ENCODE assay signal across 21 mouse cellular contexts in genomic region chr13:31830332-31830731, GRCm38 (mm10). TPM values are rescaled to one million over a fixed set of nuclear protein-coding genes. Genes with fewer than 3 reads are reported as not detected.
DNase-seq lines count a peak whose midpoint lies in the region; ATAC-seq and TF ChIP-seq lines count a peak whose summit lies in the region.
"Had no signal": no experiment of that assay in that cellular context is flagged by ENCODE, and none has a peak within 500 bp of the region (broad histone marks: within the 10 kb centered on the region; RNA-seq: fewer than 3 reads in every experiment).

No protein-coding gene starts in this region.

- H3K36me3 ChIP-seq in heart, embryonic 10.5 days: no peaks in the 10 kb centered on the region
- H3K36me3 ChIP-seq in kidney, embryonic 16.5 days (ENCODE audit: insufficient read depth, low read length): no peaks in the 10 kb centered on the region
- H3K36me3 ChIP-seq in midbrain, embryonic 11.5 days (ENCODE audit: control insufficient read depth, insufficient read depth, low read length): no peaks in the 10 kb centered on the region
- H3K36me3 ChIP-seq in midbrain, postnatal 0 days (ENCODE audit: insufficient read depth, low read length): no peaks in the 10 kb centered on the region
- H3K36me3 ChIP-seq: embryonic facial prominence, embryonic 15.5 days; forebrain, embryonic 10.5 days; limb, embryonic 13.5 days; liver, embryonic 15.5 days had no signal

- ATAC-seq in kidney, embryonic 16.5 days (ENCODE audit: low FRiP score, low TSS enrichment): peak; percentile 51; the same call in 1 of the 2 replicates
- no peak for ATAC-seq in midbrain, embryonic 11.5 days (ENCODE audit: low FRiP score)
- no peak for ATAC-seq in midbrain, postnatal 0 days (ENCODE audit: low FRiP score)
- ATAC-seq: hindbrain, embryonic 16.5 days; midbrain, embryonic 16.5 days had no signal

- intact Hi-C loops in left cerebral cortex, postnatal 4 days (cut with DNase I): no loop called here

- no peak overlapping the region for H3K4me2 ChIP-seq in kidney, embryonic 16.5 days (replicated peaks; ENCODE audit: low read depth, low read length)
- H3K4me2 ChIP-seq in midbrain, embryonic 11.5 days: no peak overlapping the region
- H3K4me2 ChIP-seq in midbrain, postnatal 0 days (ENCODE audit: low read depth, low read length, poor library complexity, severe bottlenecking): no peak overlapping the region
- H3K4me2 ChIP-seq: embryonic facial prominence, embryonic 15.5 days; limb, embryonic 13.5 days; liver, embryonic 15.5 days had no signal

- peak; percentile 93 for DNase-seq in heart, adult 11 months
- DNase-seq in heart, embryonic 10.5 days (ENCODE audit: low spot score): no peak
- DNase-seq in kidney, adult 18-20 months: no peak
- DNase-seq in midbrain, embryonic 11.5 days (ENCODE audit: low spot score, missing footprints): peak; percentile 37
- no peak for DNase-seq in midbrain, postnatal 0 days (ENCODE audit: low spot score)
- no peak for DNase-seq in left cerebral cortex, postnatal 4 days
- DNase-seq: cerebellum, postnatal 14 days; embryo, embryonic 11 days; gastrocnemius, adult 2 months; layer of hippocampus, adult 9-11 months; right cerebral cortex, adult 18-20 months; thymus, postnatal 4 days had no signal

- 51% methylated on average over 9 of the region's 9 CpGs for WGBS in heart, embryonic 10.5 days
- WGBS in kidney, embryonic 16.5 days: 39% methylated on average over 9 of the region's 9 CpGs
- 76% methylated on average over 9 of the region's 9 CpGs for WGBS in midbrain, embryonic 11.5 days
- 69% methylated on average over 9 of the region's 9 CpGs for WGBS in midbrain, postnatal 0 days

- H3K27ac ChIP-seq in heart, embryonic 10.5 days: no peak overlapping the region
- H3K27ac ChIP-seq in kidney, embryonic 16.5 days (ENCODE audit: low read length): no peak overlapping the region
- no peak overlapping the region for H3K27ac ChIP-seq in midbrain, embryonic 11.5 days (ENCODE audit: low read depth, low read length)
- no peak overlapping the region for H3K27ac ChIP-seq in midbrain, postnatal 0 days (ENCODE audit: low read depth, low read length)
- H3K27ac ChIP-seq: embryonic facial prominence, embryonic 15.5 days; forebrain, embryonic 10.5 days; gastrocnemius, adult 2 months; limb, embryonic 13.5 days; liver, embryonic 15.5 days had no signal

- H3K9me3 ChIP-seq in heart, embryonic 10.5 days: no peaks in the 10 kb centered on the region
- H3K9me3 ChIP-seq in kidney, embryonic 16.5 days (ENCODE audit: low read length): no peaks in the 10 kb centered on the region
- H3K9me3 ChIP-seq in midbrain, embryonic 11.5 days (ENCODE audit: control insufficient read depth, low read length): no peaks in the 10 kb centered on the region
- H3K9me3 ChIP-seq in midbrain, postnatal 0 days (ENCODE audit: low read length): no peaks in the 10 kb centered on the region
- H3K9me3 ChIP-seq: embryonic facial prominence, embryonic 15.5 days; forebrain, embryonic 10.5 days; limb, embryonic 13.5 days; liver, embryonic 15.5 days; megakaryocyte, embryonic 14.5 days had no signal

- TF ChIP-seq CTCF in midbrain, postnatal 0 days (IDR thresholded peaks at IDR 0.05): no peak

- H3K27me3 ChIP-seq in heart, embryonic 10.5 days (ENCODE audit: insufficient read depth, poor library complexity, severe bottlenecking): peaks cover 30% of the 10 kb centered on the region
- peaks cover 4% of the 10 kb centered on the region; the same call in 1 of the 2 replicates for H3K27me3 ChIP-seq in kidney, embryonic 16.5 days (ENCODE audit: insufficient read depth, low read length)
- no peaks in the 10 kb centered on the region for H3K27me3 ChIP-seq in midbrain, embryonic 11.5 days (ENCODE audit: control insufficient read depth, insufficient read depth, low read length)
- H3K27me3 ChIP-seq in midbrain, postnatal 0 days (ENCODE audit: insufficient read depth, low read length): no peaks in the 10 kb centered on the region
- H3K27me3 ChIP-seq: embryonic facial prominence, embryonic 15.5 days; liver, embryonic 15.5 days had no signal

- H3K4me1 ChIP-seq in heart, embryonic 10.5 days: peaks cover 23% of the 10 kb centered on the region
- H3K4me1 ChIP-seq in kidney, embryonic 16.5 days (ENCODE audit: insufficient read depth, low read length): 0 out of 2 replicates have a peak, but pooled peaks cover 10% of the 10 kb centered on the region
- H3K4me1 ChIP-seq in midbrain, embryonic 11.5 days (ENCODE audit: control insufficient read depth, insufficient read depth, low read length): no peaks in the 10 kb centered on the region
- no peaks in the 10 kb centered on the region; the same call in 1 of the 2 replicates for H3K4me1 ChIP-seq in midbrain, postnatal 0 days (ENCODE audit: insufficient read depth, low read length)
- H3K4me1 ChIP-seq: embryonic facial prominence, embryonic 15.5 days; forebrain, embryonic 10.5 days; liver, embryonic 15.5 days had no signal

- H3K4me3 ChIP-seq in heart, embryonic 10.5 days: no peak overlapping the region
- H3K4me3 ChIP-seq in kidney, embryonic 16.5 days (ENCODE audit: low read length): no peak overlapping the region
- no peak overlapping the region for H3K4me3 ChIP-seq in midbrain, embryonic 11.5 days (ENCODE audit: low read depth, low read length)
- H3K4me3 ChIP-seq in midbrain, postnatal 0 days (ENCODE audit: low read depth, low read length): no peak overlapping the region
- H3K4me3 ChIP-seq: embryonic facial prominence, embryonic 15.5 days; forebrain, embryonic 10.5 days; gastrocnemius, adult 2 months; limb, embryonic 13.5 days; liver, embryonic 15.5 days; megakaryocyte, embryonic 14.5 days had no signal

- H3K9ac ChIP-seq in kidney, embryonic 16.5 days (replicated peaks; ENCODE audit: low read length): no peak overlapping the region
- no peak overlapping the region for H3K9ac ChIP-seq in midbrain, embryonic 11.5 days (ENCODE audit: low read length)
- no peak overlapping the region for H3K9ac ChIP-seq in midbrain, postnatal 0 days (replicated peaks; ENCODE audit: low read length, poor library complexity, severe bottlenecking)
- H3K9ac ChIP-seq: embryonic facial prominence, embryonic 15.5 days; limb, embryonic 13.5 days; liver, embryonic 15.5 days had no signal

RNA-seq across cellular contexts. Expression of gene Foxc1, which starts 23.9 kb away (rescaled TPM):
- 1.4 and 2.0 TPM in 2 replicates for polyA plus RNA-seq in heart, embryonic 10.5 days (2016; fragmentation: Nextera tagmentation; extraction: Ambion mirVana)
- 2.3 and 3.3 TPM in 2 replicates for polyA plus RNA-seq in kidney, embryonic 16.5 days (2015; fragmentation: Nextera tagmentation; extraction: Ambion mirVana)
- polyA plus RNA-seq in midbrain, embryonic 11.5 days (2014; fragmentation: Nextera tagmentation; extraction: Ambion mirVana): 6.5 and 7.0 TPM in 2 replicates
- total RNA-seq in midbrain, postnatal 0 days (2014; rRNA removed): 12.6 and 17.1 TPM in 2 replicates
- 1.8 and 2.2 TPM in 2 replicates for polyA plus RNA-seq in midbrain, postnatal 0 days (2015; fragmentation: Nextera tagmentation; extraction: Ambion mirVana)
- total RNA-seq in left cerebral cortex, postnatal 4 days (2021): 1 to 10 TPM; 8.5 TPM
- total RNA-seq: granulocyte monocyte progenitor cell, adult 5-6 weeks had no signal

Comparison
In these comparisons a context has a peak if more than half of its experiments do, and no peak if none do; other contexts are left out.
1. DNase-seq: peak in heart, adult 11 months (single experiment) and midbrain, embryonic 11.5 days (single experiment); none in heart, embryonic 10.5 days (single experiment), kidney, adult 18-20 months (single experiment), midbrain, postnatal 0 days (single experiment) and left cerebral cortex, postnatal 4 days (single experiment).